Mouse (Mus musculus) midbrain, embryonic 12.5 days (tissue): ENCODE measurements around the gene Mmp28. TPM values are rescaled to one million over a fixed set of nuclear protein-coding genes. Genes with fewer than 3 reads are reported as not detected.

Source experiments
- ATAC-seq: fragments of 200-750 bp; cut with Nextera tagmentation; 2 replicates; pipeline ENCODE4 v1.8.0; 2017; ENCODE audit warnings: low read depth, moderate TSS enrichment, moderate library complexity; ENCODE audit not compliant: low FRiP score
- H3K27ac ChIP-seq: fragments of 300-500 bp; sonication (generic); replicated peaks from 2 replicates; pipeline ENCODE4 v1.5.1; 2016; ENCODE audit warnings: mild to moderate bottlenecking
- H3K27me3 ChIP-seq: fragments of 300-500 bp; sonication (generic); 2 replicates; pipeline ENCODE4 v1.6.1; 2016; ENCODE audit warnings: mild to moderate bottlenecking
- H3K36me3 ChIP-seq: fragments of 300-500 bp; sonication (generic); 2 replicates; pipeline ENCODE4 v1.6.1; 2016
- H3K4me1 ChIP-seq: fragments of 300-500 bp; sonication (generic); 2 replicates; pipeline ENCODE4 v1.6.1; 2016
- H3K4me2 ChIP-seq: fragments of 300-500 bp; sonication (generic); replicated peaks from 2 replicates; pipeline ENCODE4 v1.6.1; 2016; ENCODE audit warnings: mild to moderate bottlenecking, moderate library complexity
- H3K4me3 ChIP-seq: fragments of 300-500 bp; sonication (generic); 2 replicates; pipeline ENCODE4 v1.5.1; 2016; ENCODE audit warnings: mild to moderate bottlenecking
- H3K9ac ChIP-seq: fragments of 300-500 bp; sonication (generic); replicated peaks from 2 replicates; pipeline ENCODE4 v1.6.1; 2016; ENCODE audit warnings: mild to moderate bottlenecking, moderate library complexity
- H3K9me3 ChIP-seq: fragments of 300-500 bp; sonication (generic); 2 replicates; pipeline ENCODE4 v1.6.1; 2016; ENCODE audit warnings: mild to moderate bottlenecking
- WGBS: fragments of 180-500 bp; shearing (Covaris S2); methylation state at CpG from one replicate; pipeline ENCODE4 v1.1.7; 2016; 5-methylcytosine and 5-hydroxymethylcytosine counted together
- polyA plus RNA-seq: library from polyadenylated mRNA; unstranded; fragments of >200 nt; fragmentation: Nextera tagmentation; extraction: Ambion mirVana; gene quantifications from 2 replicates; pipeline ENCODE4 v1.2.1, GENCODE M21; 2016

The Mmp28 gene
- polyA plus RNA-seq, 1 experiment from 2014 or later: 3.3 TPM

GRCm38 (mm10) chr11:83420338-83420737 is 42.5 kb downstream of the Mmp28 start:
- no peak overlapping the region for H3K4me2 ChIP-seq
- peaks cover 11% of the 10 kb centered on the region for H3K4me1 ChIP-seq
- no peak for ATAC-seq
- H3K9me3 ChIP-seq: no peaks in the 10 kb centered on the region
- H3K27ac ChIP-seq: no peak overlapping the region
- no peaks in the 10 kb centered on the region for H3K36me3 ChIP-seq
- peaks cover 77% of the 10 kb centered on the region for H3K27me3 ChIP-seq
- no peak overlapping the region for H3K4me3 ChIP-seq
- 36% methylated on average over 4 of the region's 4 CpGs for WGBS
- H3K9ac ChIP-seq: no peak overlapping the region

GRCm38 (mm10) chr11:83418566-83418965 is 44.3 kb downstream of the Mmp28 start:
- Histone ChIP-seq H3K4me3 (peak overlapping the region; percentile 24; the same call in 1 of the 2 replicates), H3K27ac (no peak overlapping the region), H3K4me1 (peaks cover 11% of the 10 kb centered on the region), H3K4me2 (peak overlapping the region; percentile 41), H3K27me3 (peaks cover 71% of the 10 kb centered on the region), H3K9me3 (no peaks in the 10 kb centered on the region), H3K9ac (no peak overlapping the region), H3K36me3 (no peaks in the 10 kb centered on the region)
- 7% methylated on average over 38 of the region's 38 CpGs for WGBS
- ATAC-seq: peak; percentile 38; the same call in 1 of the 2 replicates

GRCm38 (mm10) chr11:83417708-83418107 is 45.2 kb downstream of the Mmp28 start:
- 82% methylated on average over 7 of the region's 7 CpGs for WGBS

DNA sequence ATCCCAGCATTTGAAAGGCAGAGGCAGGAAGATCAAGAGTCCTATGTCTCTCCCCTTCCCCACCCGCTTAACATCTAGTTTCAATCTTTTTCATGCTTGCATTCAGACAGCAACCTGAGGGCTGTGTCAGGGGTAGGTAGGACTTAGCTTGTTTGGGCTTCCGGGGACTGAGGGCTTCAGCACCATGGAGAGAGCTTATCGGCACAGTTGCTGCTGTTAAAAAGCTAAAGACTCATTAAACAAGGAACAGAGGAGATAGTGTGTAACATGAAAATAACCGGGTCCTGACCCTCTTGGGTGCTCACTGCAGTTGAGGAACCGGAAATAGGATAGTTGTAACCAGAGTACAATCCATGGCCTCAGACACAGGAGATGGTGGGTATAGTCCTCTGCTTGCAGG is 45.8 kb downstream of the Mmp28 start:
- Histone ChIP-seq H3K9ac (no peak overlapping the region), H3K27ac (no peak overlapping the region), H3K36me3 (no peaks in the 10 kb centered on the region), H3K4me2 (no peak overlapping the region), H3K27me3 (peaks cover 69% of the 10 kb centered on the region), H3K4me3 (no peak overlapping the region), H3K4me1 (peaks cover 11% of the 10 kb centered on the region), H3K9me3 (no peaks in the 10 kb centered on the region)
- WGBS: 19% methylated on average over 5 of the region's 5 CpGs
- no peak for ATAC-seq

More at GRCm38 (mm10) chr11:83417708-83418107, 45.2 kb downstream of the Mmp28 start:
- H3K4me2 ChIP-seq: no peak overlapping the region
- H3K27ac ChIP-seq: no peak overlapping the region
- no peak overlapping the region for H3K9ac ChIP-seq
- no peak for ATAC-seq
- no peaks in the 10 kb centered on the region for H3K36me3 ChIP-seq
- H3K4me1 ChIP-seq: peaks cover 11% of the 10 kb centered on the region
- H3K4me3 ChIP-seq: no peak overlapping the region
- H3K27me3 ChIP-seq: peaks cover 69% of the 10 kb centered on the region
- no peaks in the 10 kb centered on the region for H3K9me3 ChIP-seq

GRCm38 (mm10) chr11:83410510-83410909 is 52.4 kb downstream of the Mmp28 start:
- 29% methylated on average over 6 of the region's 6 CpGs for WGBS
- no peak for ATAC-seq
- peak overlapping the region; percentile 89 for H3K4me2 ChIP-seq
- H3K4me3 ChIP-seq: peak overlapping the region; percentile 84
- peaks cover 15% of the 10 kb centered on the region for H3K4me1 ChIP-seq
- no peaks in the 10 kb centered on the region for H3K9me3 ChIP-seq
- H3K27ac ChIP-seq: no peak overlapping the region
- no peaks in the 10 kb centered on the region for H3K36me3 ChIP-seq
- peaks cover 15% of the 10 kb centered on the region for H3K27me3 ChIP-seq
- peak overlapping the region; percentile 87; the same call in 1 of the 2 replicates for H3K9ac ChIP-seq

DNA sequence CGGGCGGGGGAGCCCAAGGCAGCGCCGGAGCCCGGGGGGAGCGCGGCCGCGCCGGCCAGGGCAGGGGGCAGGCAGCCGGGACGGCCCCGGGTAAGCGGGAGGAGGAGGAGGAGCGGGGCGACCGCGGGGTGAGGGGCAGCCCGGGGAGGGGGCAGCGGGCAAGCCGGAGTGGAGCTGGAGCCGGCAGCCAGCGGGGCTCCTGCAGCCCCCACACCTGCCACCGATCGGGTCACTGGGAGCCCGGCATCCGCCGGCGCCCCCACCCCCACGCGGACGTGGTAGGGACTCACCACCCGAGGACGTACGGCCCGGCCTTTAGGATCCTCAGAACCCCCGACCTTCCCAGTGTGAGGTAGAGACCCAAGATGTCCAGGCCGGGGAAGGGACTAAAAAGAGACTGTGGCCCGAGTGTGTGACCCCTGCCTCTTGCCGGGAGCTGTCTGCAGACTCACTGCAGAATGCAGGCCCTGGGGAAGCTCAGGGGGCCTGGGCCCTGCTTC is 53.0 kb downstream of the Mmp28 start:
- no peaks in the 10 kb centered on the region for H3K9me3 ChIP-seq
- peak overlapping the region; percentile 84 for H3K4me3 ChIP-seq
- peak; percentile 67 for ATAC-seq
- H3K27ac ChIP-seq: peak overlapping the region; percentile 31; the same call in 1 of the 2 replicates
- peaks cover 15% of the 10 kb centered on the region for H3K4me1 ChIP-seq
- peak overlapping the region; percentile 89 for H3K4me2 ChIP-seq
- H3K9ac ChIP-seq: peak overlapping the region; percentile 87
- no peaks in the 10 kb centered on the region for H3K36me3 ChIP-seq
- WGBS: under 1% methylated on average over 24 of the region's 40 CpGs
- peaks cover 15% of the 10 kb centered on the region for H3K27me3 ChIP-seq

- peak; percentile 80 for ATAC-seq
- H3K36me3 ChIP-seq: no peaks in the 10 kb centered on the region
- peak within 1 kb of the TSS; percentile 84 for H3K4me3 ChIP-seq
- WGBS: under 1% methylated on average over 18 of the region's 44 CpGs
- H3K4me2 ChIP-seq: peak within 1 kb of the TSS; percentile 89
- peak within 1 kb of the TSS; percentile 31; the same call in 1 of the 2 replicates for H3K27ac ChIP-seq
- H3K9me3 ChIP-seq: no peaks in the 10 kb centered on the region
- peaks cover 15% of the 10 kb centered on the region for H3K27me3 ChIP-seq
- peak within 1 kb of the TSS; percentile 87 for H3K9ac ChIP-seq
- H3K4me1 ChIP-seq: peaks cover 15% of the 10 kb centered on the region
Measured at GRCm38 (mm10) chr11:83409087-83409754, 53.6 kb downstream of the Mmp28 start, which contains the start of gene Rasl10b. Gene Rasl10b, plus strand, starts transcription at chr11:83409137.

GRCm38 (mm10) chr11:83408242-83408641 is 54.6 kb downstream of the Mmp28 start:
- Histone ChIP-seq H3K27ac (no peak overlapping the region), H3K9ac (no peak overlapping the region), H3K36me3 (peaks cover 8% of the 10 kb centered on the region; the same call in 1 of the 2 replicates), H3K4me3 (no peak overlapping the region), H3K9me3 (no peaks in the 10 kb centered on the region), H3K4me1 (peaks cover 15% of the 10 kb centered on the region), H3K4me2 (no peak overlapping the region), H3K27me3 (peaks cover 15% of the 10 kb centered on the region)
- no peak for ATAC-seq
- WGBS: 45% methylated on average over 8 of the region's 8 CpGs

DNA sequence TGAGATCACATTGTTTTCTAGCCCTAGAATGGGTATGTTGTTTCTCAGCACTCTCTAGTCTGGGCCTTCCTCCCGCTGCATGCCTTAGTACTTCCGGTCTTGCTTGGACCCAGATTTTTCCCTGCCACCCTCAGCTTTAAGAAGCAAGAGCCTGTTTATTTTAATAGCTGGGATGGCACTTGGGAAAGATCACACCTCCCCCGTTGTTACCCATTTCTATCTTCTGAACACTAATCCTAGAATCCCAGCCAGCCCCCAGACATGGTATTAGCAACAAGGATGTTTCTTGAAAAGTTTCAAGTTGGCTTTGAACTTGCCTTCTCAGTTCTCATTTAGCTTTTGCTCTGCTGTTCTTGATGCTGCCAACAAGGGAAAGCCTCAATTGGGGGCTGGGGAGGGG is 56.5 kb downstream of the Mmp28 start:
- ATAC-seq: no peak
- peaks cover 15% of the 10 kb centered on the region for H3K4me1 ChIP-seq
- no peaks in the 10 kb centered on the region for H3K9me3 ChIP-seq
- H3K27ac ChIP-seq: no peak overlapping the region
- no peak overlapping the region for H3K9ac ChIP-seq
- H3K4me2 ChIP-seq: no peak overlapping the region
- H3K27me3 ChIP-seq: peaks cover 7% of the 10 kb centered on the region; the same call in 1 of the 2 replicates
- 68% methylated on average over 3 of the region's 3 CpGs for WGBS
- peaks cover 20% of the 10 kb centered on the region for H3K36me3 ChIP-seq
- no peak overlapping the region for H3K4me3 ChIP-seq

DNA sequence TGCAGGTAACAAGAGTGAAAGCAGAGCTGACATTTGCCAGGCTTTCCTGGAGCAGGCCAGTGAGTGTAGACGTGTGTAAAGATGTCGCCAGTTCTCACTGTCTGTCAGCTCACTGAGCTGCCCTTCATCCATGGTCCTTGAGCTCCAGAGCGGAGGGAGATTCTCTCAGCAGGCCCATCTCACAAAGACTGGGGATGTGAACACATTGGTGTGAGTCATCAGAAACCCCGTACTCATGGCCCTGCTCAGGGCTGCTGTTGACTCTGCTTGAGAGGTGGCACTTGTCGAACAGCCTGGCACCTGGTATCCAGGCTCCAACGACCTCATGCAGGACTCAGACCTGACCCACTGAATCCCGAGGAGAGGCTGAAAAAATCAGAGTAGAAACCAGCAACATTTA is 59.1 kb downstream of the Mmp28 start:
- no peaks in the 10 kb centered on the region; the same call in 1 of the 2 replicates for H3K27me3 ChIP-seq
- no peak overlapping the region for H3K27ac ChIP-seq
- no peaks in the 10 kb centered on the region for H3K9me3 ChIP-seq
- no peak overlapping the region for H3K4me2 ChIP-seq
- no peak overlapping the region for H3K4me3 ChIP-seq
- H3K4me1 ChIP-seq: peaks cover 1% of the 10 kb centered on the region; the same call in 1 of the 2 replicates
- no peak for ATAC-seq
- H3K36me3 ChIP-seq: peaks cover 26% of the 10 kb centered on the region
- no peak overlapping the region for H3K9ac ChIP-seq
- WGBS: 87% methylated on average over 7 of the region's 7 CpGs

DNA sequence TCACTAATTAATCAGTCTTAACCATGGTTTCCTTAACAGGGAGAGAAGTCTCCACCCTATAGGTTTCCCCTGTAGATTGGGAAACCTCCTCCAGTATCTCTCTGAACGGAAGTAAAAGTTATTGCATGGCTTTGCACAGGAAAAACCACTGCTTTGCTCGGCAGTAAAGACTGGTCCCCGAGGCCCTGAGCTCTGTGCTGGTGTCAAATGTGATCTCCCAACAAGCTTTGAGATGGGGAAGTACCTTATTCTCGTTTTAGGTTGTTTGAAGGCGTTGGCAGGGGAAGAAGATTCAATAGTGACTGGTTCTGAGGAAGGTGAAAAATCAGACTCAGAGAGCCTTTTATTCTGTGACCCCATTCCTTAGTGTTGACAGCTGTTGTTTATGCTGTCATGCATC is 64.1 kb downstream of the Mmp28 start:
- no peak for ATAC-seq
- Histone ChIP-seq H3K9ac (no peak overlapping the region), H3K36me3 (peaks cover 42% of the 10 kb centered on the region), H3K27me3 (no peaks in the 10 kb centered on the region), H3K4me1 (peaks cover 13% of the 10 kb centered on the region), H3K27ac (no peak overlapping the region), H3K9me3 (no peaks in the 10 kb centered on the region), H3K4me2 (no peak overlapping the region), H3K4me3 (no peak overlapping the region)
- WGBS: 90% methylated on average over 5 of the region's 5 CpGs

GRCm38 (mm10) chr11:83397626-83398025 is 65.2 kb downstream of the Mmp28 start:
- 92% methylated on average over 7 of the region's 7 CpGs for WGBS
- Histone ChIP-seq H3K4me2 (no peak overlapping the region), H3K27ac (no peak overlapping the region), H3K4me1 (peaks cover 13% of the 10 kb centered on the region), H3K4me3 (no peak overlapping the region), H3K36me3 (peaks cover 42% of the 10 kb centered on the region), H3K27me3 (no peaks in the 10 kb centered on the region), H3K9me3 (no peaks in the 10 kb centered on the region), H3K9ac (no peak overlapping the region)
- no peak for ATAC-seq
